In the genomic region with DNA sequence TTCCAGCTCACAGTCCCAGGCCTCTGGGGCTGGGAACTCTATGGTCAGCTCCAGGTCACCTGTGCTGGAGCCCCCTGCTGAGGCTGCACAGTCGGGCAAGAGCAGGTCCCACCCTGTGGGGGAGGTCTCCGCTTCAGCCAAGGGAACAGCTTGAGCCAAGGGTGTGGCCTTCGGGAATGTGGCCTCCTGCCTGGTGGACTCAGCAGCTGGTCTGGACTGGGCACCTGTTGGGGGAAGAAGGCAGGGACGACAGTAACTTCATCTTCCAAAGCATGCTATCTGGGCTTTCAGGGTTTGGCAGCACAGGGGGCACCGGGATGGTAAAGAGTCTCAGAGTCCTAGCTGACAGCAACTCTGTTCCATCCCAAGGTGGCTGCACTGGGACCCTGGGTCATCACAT, we compare ENCODE assay signal across 28 mouse cellular contexts. TPM values are rescaled to one million over a fixed set of nuclear protein-coding genes. Genes with fewer than 3 reads are reported as not detected.
DNase-seq lines count a peak whose midpoint lies in the region; ATAC-seq and TF ChIP-seq lines count a peak whose summit lies in the region.
"Had no signal": no experiment of that assay in that cellular context is flagged by ENCODE, and none has a peak within 500 bp of the region (broad histone marks: within the 10 kb centered on the region; RNA-seq: fewer than 3 reads in every experiment).

No protein-coding gene starts in this region.

- no peak for DNase-seq in kidney, postnatal 0 days (ENCODE audit: low spot score)
- no peak for DNase-seq in kidney, adult 8-10 months
- no peak for DNase-seq in embryonic facial prominence, embryonic 14.5 days (ENCODE audit: low spot score)
- peak; percentile 80 for DNase-seq in gastrocnemius, postnatal 25 days
- no peak for DNase-seq in forebrain, embryonic 14.5 days (ENCODE audit: low spot score)
- DNase-seq in adrenal gland, adult 18-20 months (ENCODE audit: low spot score in 2 of 2) = no peak
- DNase-seq: adrenal gland, postnatal 14 days; cerebellum, adult 2 months; cerebellum, postnatal 25 days; forebrain, postnatal 0 days; heart, adult 18-20 months; liver, embryonic 13.5 days; midbrain, embryonic 14.5 days; right cerebral cortex, postnatal 14 days; spleen, adult 18-20 months; thymus, postnatal 14 days had no signal

- no peak overlapping the region for H3K4me2 ChIP-seq in kidney, postnatal 0 days (ENCODE audit: low read length)
- no peak overlapping the region for H3K4me2 ChIP-seq in embryonic facial prominence, embryonic 14.5 days (ENCODE audit: low read depth, low read length)
- H3K4me2 ChIP-seq in embryonic facial prominence, embryonic 15.5 days (replicated peaks) = no peak overlapping the region
- H3K4me2 ChIP-seq in forebrain, embryonic 14.5 days (ENCODE audit: low read length) = no peak overlapping the region
- no peak overlapping the region for H3K4me2 ChIP-seq in forebrain, embryonic 13.5 days
- H3K4me2 ChIP-seq: kidney, embryonic 15.5 days; liver, embryonic 13.5 days; lung, embryonic 15.5 days; neural tube, embryonic 12.5 days had no signal

- H3K27ac ChIP-seq in kidney, postnatal 0 days = no peak overlapping the region
- H3K27ac ChIP-seq in embryonic facial prominence, embryonic 14.5 days (replicated peaks; ENCODE audit: low read depth, low read length) = no peak overlapping the region
- no peak overlapping the region for H3K27ac ChIP-seq in embryonic facial prominence, embryonic 15.5 days (replicated peaks)
- no peak overlapping the region for H3K27ac ChIP-seq in forebrain, embryonic 14.5 days (ENCODE audit: low read depth, low read length)
- H3K27ac ChIP-seq in forebrain, embryonic 13.5 days = no peak overlapping the region
- H3K27ac ChIP-seq: kidney, embryonic 15.5 days; liver, embryonic 13.5 days; lung, embryonic 15.5 days; neural tube, embryonic 12.5 days had no signal

- no peaks in the 10 kb centered on the region for H3K27me3 ChIP-seq in kidney, postnatal 0 days (ENCODE audit: insufficient read depth, low read length)
- H3K27me3 ChIP-seq in embryonic facial prominence, embryonic 14.5 days (replicated peaks; ENCODE audit: control insufficient read depth, insufficient read depth, low read length) = no peaks in the 10 kb centered on the region
- peaks cover 10% of the 10 kb centered on the region; the same call in 1 of the 2 replicates for H3K27me3 ChIP-seq in embryonic facial prominence, embryonic 15.5 days
- peaks cover 13% of the 10 kb centered on the region; the same call in 1 of the 2 replicates for H3K27me3 ChIP-seq in forebrain, embryonic 14.5 days (replicated peaks; ENCODE audit: control insufficient read depth, insufficient read depth, low read length)
- H3K27me3 ChIP-seq in forebrain, embryonic 13.5 days = peaks cover 26% of the 10 kb centered on the region

- H3K4me1 ChIP-seq in kidney, postnatal 0 days (replicated peaks; ENCODE audit: insufficient read depth, low read length) = 0 out of 2 replicates have a peak, but pooled peaks cover 3% of the 10 kb centered on the region
- H3K4me1 ChIP-seq in embryonic facial prominence, embryonic 14.5 days (ENCODE audit: control insufficient read depth, insufficient read depth, low read length) = peaks cover 10% of the 10 kb centered on the region
- H3K4me1 ChIP-seq in embryonic facial prominence, embryonic 15.5 days = peaks cover 17% of the 10 kb centered on the region
- H3K4me1 ChIP-seq in forebrain, embryonic 14.5 days (ENCODE audit: control insufficient read depth, insufficient read depth, low read length) = no peaks in the 10 kb centered on the region
- H3K4me1 ChIP-seq in forebrain, embryonic 13.5 days = peaks cover 5% of the 10 kb centered on the region; the same call in 1 of the 2 replicates

- no peaks in the 10 kb centered on the region for H3K9me3 ChIP-seq in kidney, postnatal 0 days (replicated peaks; ENCODE audit: low read length)
- no peaks in the 10 kb centered on the region for H3K9me3 ChIP-seq in embryonic facial prominence, embryonic 14.5 days (ENCODE audit: control insufficient read depth, low read length)
- H3K9me3 ChIP-seq in embryonic facial prominence, embryonic 15.5 days (replicated peaks) = no peaks in the 10 kb centered on the region
- H3K9me3 ChIP-seq in forebrain, embryonic 14.5 days (replicated peaks; ENCODE audit: control insufficient read depth, low read length) = no peaks in the 10 kb centered on the region
- H3K9me3 ChIP-seq in forebrain, embryonic 13.5 days (replicated peaks) = no peaks in the 10 kb centered on the region
- H3K9me3 ChIP-seq: kidney, embryonic 15.5 days; liver, embryonic 13.5 days; lung, embryonic 15.5 days; megakaryocyte, embryonic 14.5 days; neural tube, embryonic 12.5 days had no signal

- H3K36me3 ChIP-seq in kidney, postnatal 0 days (ENCODE audit: insufficient read depth, low read length) = no peaks in the 10 kb centered on the region
- H3K36me3 ChIP-seq in embryonic facial prominence, embryonic 14.5 days (ENCODE audit: control insufficient read depth, insufficient read depth, low read length) = no peaks in the 10 kb centered on the region
- no peaks in the 10 kb centered on the region for H3K36me3 ChIP-seq in embryonic facial prominence, embryonic 15.5 days
- H3K36me3 ChIP-seq in forebrain, embryonic 14.5 days (ENCODE audit: control insufficient read depth, insufficient read depth, low read length) = no peaks in the 10 kb centered on the region
- H3K36me3 ChIP-seq in forebrain, embryonic 13.5 days (ENCODE audit: poor library complexity, severe bottlenecking) = no peaks in the 10 kb centered on the region
- H3K36me3 ChIP-seq: kidney, embryonic 15.5 days; liver, embryonic 13.5 days; lung, embryonic 15.5 days; neural tube, embryonic 12.5 days had no signal

- H3K4me3 ChIP-seq in kidney, postnatal 0 days (replicated peaks; ENCODE audit: low read depth, low read length) = no peak overlapping the region
- no peak overlapping the region for H3K4me3 ChIP-seq in embryonic facial prominence, embryonic 14.5 days (ENCODE audit: low read depth, low read length)
- H3K4me3 ChIP-seq in embryonic facial prominence, embryonic 15.5 days (replicated peaks) = no peak overlapping the region
- H3K4me3 ChIP-seq in forebrain, embryonic 14.5 days (ENCODE audit: low read depth, low read length) = no peak overlapping the region
- H3K4me3 ChIP-seq in forebrain, embryonic 13.5 days = no peak overlapping the region
- H3K4me3 ChIP-seq: kidney, embryonic 15.5 days; liver, embryonic 13.5 days; lung, embryonic 15.5 days; megakaryocyte, embryonic 14.5 days; neural tube, embryonic 12.5 days had no signal

- H3K9ac ChIP-seq in kidney, postnatal 0 days (ENCODE audit: low read depth, low read length) = no peak overlapping the region
- no peak overlapping the region for H3K9ac ChIP-seq in embryonic facial prominence, embryonic 14.5 days (ENCODE audit: low read depth, low read length)
- no peak overlapping the region for H3K9ac ChIP-seq in embryonic facial prominence, embryonic 15.5 days
- no peak overlapping the region for H3K9ac ChIP-seq in forebrain, embryonic 14.5 days (ENCODE audit: low read length)
- H3K9ac ChIP-seq in forebrain, embryonic 13.5 days = no peak overlapping the region
- H3K9ac ChIP-seq: forebrain, postnatal 0 days; kidney, embryonic 15.5 days; liver, embryonic 13.5 days; lung, embryonic 15.5 days; neural tube, embryonic 12.5 days had no signal

- ATAC-seq in kidney, postnatal 0 days (replicated peaks; ENCODE audit: low FRiP score, low read depth) = 0 out of 2 replicates have a peak, but pooled peaks have one; percentile 20
- 0 out of 2 replicates have a peak, but pooled peaks have one; percentile 34 for ATAC-seq in embryonic facial prominence, embryonic 14.5 days (ENCODE audit: low read depth)
- 0 out of 2 replicates have a peak, but pooled peaks have one; percentile 32 for ATAC-seq in embryonic facial prominence, embryonic 15.5 days (ENCODE audit: insufficient number of reproducible peaks, low FRiP score, low TSS enrichment, low read depth)
- no peak for ATAC-seq in forebrain, embryonic 14.5 days
- ATAC-seq in forebrain, embryonic 13.5 days = no peak
- ATAC-seq: activated CD4-positive, CD25-positive, alpha-beta regulatory T cell, adult 4 months; forebrain, postnatal 0 days; hindbrain, embryonic 16.5 days; intestine, embryonic 16.5 days had no signal

- whole genome bisulfite sequencing in kidney, postnatal 0 days = 62% methylated on average over 5 of the region's 5 CpGs
- WGBS in embryonic facial prominence, embryonic 14.5 days = 64% methylated on average over 5 of the region's 5 CpGs
- 65% methylated on average over 5 of the region's 5 CpGs for WGBS in embryonic facial prominence, embryonic 15.5 days
- WGBS in forebrain, embryonic 14.5 days = 72% methylated on average over 5 of the region's 5 CpGs
- 75% methylated on average over 5 of the region's 5 CpGs for WGBS in forebrain, embryonic 13.5 days

- TF ChIP-seq CTCF in kidney, postnatal 0 days (IDR thresholded peaks at IDR 0.05; ENCODE audit: low read depth) = no peak

RNA-seq across cellular contexts. Expression of a gene that starts 1.7 kb away (rescaled TPM):
- polyA plus RNA-seq in kidney, postnatal 0 days (2015; fragmentation: Nextera tagmentation; extraction: Ambion mirVana) = 0.07 and 0.27 TPM in 2 replicates
- 4.5 and 6.4 TPM in 2 replicates for polyA plus RNA-seq in embryonic facial prominence, embryonic 14.5 days (2014; fragmentation: Nextera tagmentation; extraction: Ambion mirVana)
- 5.7 and 7.5 TPM in 2 replicates for polyA plus RNA-seq in embryonic facial prominence, embryonic 15.5 days (2015; fragmentation: Nextera tagmentation; extraction: Ambion mirVana)
- total RNA-seq in gastrocnemius, postnatal 25 days (2021) = 10 to 100 TPM; 54.4 to 93.4 TPM
- not detected in 2 replicates for polyA plus RNA-seq in forebrain, embryonic 14.5 days (2014; fragmentation: Nextera tagmentation; extraction: Ambion mirVana)
- polyA plus RNA-seq in forebrain, embryonic 13.5 days (2015; fragmentation: Nextera tagmentation; extraction: Ambion mirVana) = not detected in 2 replicates
- total RNA-seq in adrenal gland, adult 18-20 months (2021) = under 1 TPM; 0.17 to 0.26 TPM
- total RNA-seq: forebrain, postnatal 0 days; hematopoietic stem cell, adult 5-6 weeks had no signal
- polyA plus RNA-seq: activated CD4-positive, CD25-positive, alpha-beta regulatory T cell, adult 4 months; forebrain, postnatal 0 days; limb, embryonic 11.5 days; midbrain, embryonic 14.5 days had no signal

RNA-seq across cellular contexts. Expression of a gene that starts 24.4 kb away (rescaled TPM):
- polyA plus RNA-seq in kidney, postnatal 0 days (2015; fragmentation: Nextera tagmentation; extraction: Ambion mirVana) = 1.9 and 2.2 TPM in 2 replicates
- 16.1 and 23.1 TPM in 2 replicates for polyA plus RNA-seq in embryonic facial prominence, embryonic 14.5 days (2014; fragmentation: Nextera tagmentation; extraction: Ambion mirVana)
- 37.6 and 40.1 TPM in 2 replicates for polyA plus RNA-seq in embryonic facial prominence, embryonic 15.5 days (2015; fragmentation: Nextera tagmentation; extraction: Ambion mirVana)
- under 1 TPM; 0.46 TPM for total RNA-seq in gastrocnemius, postnatal 25 days (2021)
- polyA plus RNA-seq in forebrain, embryonic 14.5 days (2014; fragmentation: Nextera tagmentation; extraction: Ambion mirVana) = 1.3 and 3.6 TPM in 2 replicates
- 0.73 and 0.92 TPM in 2 replicates for polyA plus RNA-seq in forebrain, embryonic 13.5 days (2015; fragmentation: Nextera tagmentation; extraction: Ambion mirVana)
- 1 to 10 TPM; 2.8 to 2.9 TPM for total RNA-seq in adrenal gland, adult 18-20 months (2021)
- total RNA-seq: hematopoietic stem cell, adult 5-6 weeks had no signal
- polyA plus RNA-seq: activated CD4-positive, CD25-positive, alpha-beta regulatory T cell, adult 4 months had no signal

RNA-seq across cellular contexts. Expression of a gene that starts 34.0 kb away (rescaled TPM):
- polyA plus RNA-seq in kidney, postnatal 0 days (2015; fragmentation: Nextera tagmentation; extraction: Ambion mirVana) = 10.3 and 10.8 TPM in 2 replicates
- polyA plus RNA-seq in embryonic facial prominence, embryonic 14.5 days (2014; fragmentation: Nextera tagmentation; extraction: Ambion mirVana) = 9.0 and 9.7 TPM in 2 replicates
- polyA plus RNA-seq in embryonic facial prominence, embryonic 15.5 days (2015; fragmentation: Nextera tagmentation; extraction: Ambion mirVana) = 16.9 and 17.0 TPM in 2 replicates
- 10 to 100 TPM; 32.4 to 36.4 TPM for total RNA-seq in gastrocnemius, postnatal 25 days (2021)
- 1.2 and 1.9 TPM in 2 replicates for polyA plus RNA-seq in forebrain, embryonic 14.5 days (2014; fragmentation: Nextera tagmentation; extraction: Ambion mirVana)
- polyA plus RNA-seq in forebrain, embryonic 13.5 days (2015; fragmentation: Nextera tagmentation; extraction: Ambion mirVana) = 0.81 and 1.4 TPM in 2 replicates
- 10 to 100 TPM; 12.0 to 25.3 TPM for total RNA-seq in adrenal gland, adult 18-20 months (2021)

RNA-seq across cellular contexts. Expression of a gene that starts 44.0 kb away (rescaled TPM):
- polyA plus RNA-seq in kidney, postnatal 0 days (2015; fragmentation: Nextera tagmentation; extraction: Ambion mirVana) = 0.91 and 1.0 TPM in 2 replicates
- 6.1 and 6.7 TPM in 2 replicates for polyA plus RNA-seq in embryonic facial prominence, embryonic 14.5 days (2014; fragmentation: Nextera tagmentation; extraction: Ambion mirVana)
- 13.3 and 16.3 TPM in 2 replicates for polyA plus RNA-seq in embryonic facial prominence, embryonic 15.5 days (2015; fragmentation: Nextera tagmentation; extraction: Ambion mirVana)
- not detected for total RNA-seq in gastrocnemius, postnatal 25 days (2021)
- polyA plus RNA-seq in forebrain, embryonic 14.5 days (2014; fragmentation: Nextera tagmentation; extraction: Ambion mirVana) = 0.56 and 0.69 TPM in 2 replicates
- polyA plus RNA-seq in forebrain, embryonic 13.5 days (2015; fragmentation: Nextera tagmentation; extraction: Ambion mirVana) = 0.29 and 0.63 TPM in 2 replicates
- total RNA-seq in adrenal gland, adult 18-20 months (2021) = 1 to 10 TPM in 1 of 2 experiments, under 1 TPM in 1; 0.20 to 1.7 TPM
- total RNA-seq: heart, adult 18-20 months; hematopoietic stem cell, adult 5-6 weeks had no signal
- polyA plus RNA-seq: heart, embryonic 14.5 days; liver, embryonic 13.5 days had no signal

Comparison
In these comparisons a context has a peak if more than half of its experiments do, and no peak if none do; other contexts are left out.
1. ATAC-seq: peak in kidney, postnatal 0 days (single experiment), embryonic facial prominence, embryonic 14.5 days (single experiment) and embryonic facial prominence, embryonic 15.5 days (single experiment); none in forebrain, embryonic 14.5 days (single experiment) and forebrain, embryonic 13.5 days (single experiment).